Mouse (Mus musculus) heart, embryonic 16.5 days (tissue): ENCODE results near the gene Tmem223. TPM values are rescaled to one million over a fixed set of nuclear protein-coding genes. Genes with fewer than 3 reads are reported as not detected.

Experiments
- ATAC-seq: fragments of 200-750 bp; cut with Nextera tagmentation; replicated peaks from 2 replicates; pipeline ENCODE4 v1.8.0; 2017; ENCODE audit warnings: moderate number of reproducible peaks; ENCODE audit not compliant: insufficient read depth, low FRiP score; ENCODE audit errors: extremely low read depth
- H3K27ac ChIP-seq: fragments of 300-500 bp; sonication (generic); 2 replicates; pipeline ENCODE4 v1.5.1; 2014; ENCODE audit warnings: mild to moderate bottlenecking, low read length, control low read depth, moderate library complexity
- H3K27me3 ChIP-seq: fragments of 300-500 bp; sonication (generic); 2 replicates; pipeline ENCODE4 v1.6.1; 2014; ENCODE audit warnings: low read length, mixed read lengths; ENCODE audit not compliant: control insufficient read depth, insufficient read depth
- H3K36me3 ChIP-seq: fragments of 300-500 bp; sonication (generic); 2 replicates; pipeline ENCODE4 v1.6.1; 2014; ENCODE audit not compliant: control insufficient read depth, insufficient read depth
- H3K4me1 ChIP-seq: fragments of 300-500 bp; sonication (generic); 2 replicates; pipeline ENCODE4 v1.6.1; 2014; ENCODE audit warnings: low read length, mixed read lengths; ENCODE audit not compliant: control insufficient read depth, insufficient read depth
- H3K4me2 ChIP-seq: fragments of 300-500 bp; sonication (generic); 2 replicates; pipeline ENCODE4 v1.6.1; 2014; ENCODE audit warnings: low read depth, mild to moderate bottlenecking, control low read depth, low read length
- H3K4me3 ChIP-seq: fragments of 300-500 bp; sonication (generic); 2 replicates; pipeline ENCODE4 v1.5.1; 2014; ENCODE audit warnings: mild to moderate bottlenecking, control low read depth, low read length
- H3K9ac ChIP-seq: fragments of 300-500 bp; sonication (generic); 2 replicates; pipeline ENCODE4 v1.6.1; 2014; ENCODE audit warnings: low read length, control low read depth
- H3K9me3 ChIP-seq: fragments of 300-500 bp; sonication (generic); replicated peaks from 2 replicates; pipeline ENCODE4 v1.6.1; 2016; ENCODE audit warnings: low read length; ENCODE audit not compliant: control insufficient read depth
- WGBS: fragments of 180-500 bp; shearing (Covaris S2); extraction: QIAGEN DNeasy Blood & Tissue Kit; methylation state at CpG from one replicate; pipeline ENCODE4 v1.1.7; 2014; 5-methylcytosine and 5-hydroxymethylcytosine counted together
- polyA plus RNA-seq: library from polyadenylated mRNA; unstranded; fragments of >200 nt; fragmentation: Nextera tagmentation; extraction: Ambion mirVana; gene quantifications from 2 replicates; pipeline ENCODE4 v1.2.1, GENCODE M21; 2015

Gene Tmem223
- polyA plus RNA-seq, 1 experiment from 2014 or later = 138 TPM

DNA sequence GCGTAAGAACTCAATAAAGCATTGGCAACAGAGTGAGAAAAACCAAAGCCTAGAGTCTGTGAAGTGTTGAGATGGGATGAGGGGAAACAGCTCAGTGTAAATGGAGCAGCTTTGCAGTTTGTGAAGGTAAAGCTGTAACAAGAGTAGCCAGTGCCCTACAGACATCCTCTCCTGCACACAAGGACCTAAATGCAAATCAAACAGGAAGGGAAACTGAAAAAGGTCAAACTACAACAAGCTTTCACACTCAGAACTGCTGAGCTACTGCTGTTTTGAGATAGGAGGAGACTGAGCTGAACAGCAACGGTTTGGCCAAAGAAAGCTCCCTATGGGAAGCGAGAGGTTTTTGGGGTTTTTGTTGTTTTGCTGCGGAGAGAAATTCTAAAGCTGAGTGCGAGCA lies 36.0 kb downstream of the Tmem223 start:
- Histone ChIP-seq H3K27ac (no peak overlapping the region), H3K36me3 (peaks cover 16% of the 10 kb centered on the region), H3K4me2 (no peak overlapping the region), H3K9me3 (no peaks in the 10 kb centered on the region), H3K4me1 (peaks cover 5% of the 10 kb centered on the region), H3K4me3 (no peak overlapping the region), H3K9ac (no peak overlapping the region), H3K27me3 (no peaks in the 10 kb centered on the region)
- ATAC-seq = no peak
- whole genome bisulfite sequencing = 93% methylated on average over 5 of the region's 5 CpGs

DNA sequence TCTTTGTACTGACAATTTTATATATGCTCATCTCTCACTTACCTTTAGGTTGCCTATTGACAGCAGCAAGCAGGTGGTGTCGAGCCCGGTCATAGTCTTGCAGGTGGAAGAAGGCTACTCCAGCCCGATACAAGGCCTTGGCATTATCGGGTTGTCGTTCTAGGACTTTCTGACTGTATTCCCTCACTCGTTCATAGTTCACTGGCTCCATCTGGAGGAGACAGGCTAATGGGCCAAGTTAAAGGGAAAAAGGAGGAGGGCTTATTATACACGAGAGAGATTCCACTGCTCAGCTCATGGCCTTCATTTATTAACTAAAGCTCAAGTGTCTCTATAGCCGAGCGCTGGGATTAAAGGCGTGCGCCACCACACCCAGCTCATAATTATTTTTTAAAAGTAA lies 45.0 kb downstream of the Tmem223 start:
- Histone ChIP-seq H3K36me3 (peaks cover 29% of the 10 kb centered on the region), H3K27ac (no peak overlapping the region), H3K27me3 (no peaks in the 10 kb centered on the region), H3K4me3 (no peak overlapping the region), H3K9ac (no peak overlapping the region), H3K9me3 (no peaks in the 10 kb centered on the region), H3K4me2 (no peak overlapping the region), H3K4me1 (peaks cover 15% of the 10 kb centered on the region)
- no peak for ATAC-seq
- 77% methylated on average over 11 of the region's 11 CpGs for WGBS

DNA sequence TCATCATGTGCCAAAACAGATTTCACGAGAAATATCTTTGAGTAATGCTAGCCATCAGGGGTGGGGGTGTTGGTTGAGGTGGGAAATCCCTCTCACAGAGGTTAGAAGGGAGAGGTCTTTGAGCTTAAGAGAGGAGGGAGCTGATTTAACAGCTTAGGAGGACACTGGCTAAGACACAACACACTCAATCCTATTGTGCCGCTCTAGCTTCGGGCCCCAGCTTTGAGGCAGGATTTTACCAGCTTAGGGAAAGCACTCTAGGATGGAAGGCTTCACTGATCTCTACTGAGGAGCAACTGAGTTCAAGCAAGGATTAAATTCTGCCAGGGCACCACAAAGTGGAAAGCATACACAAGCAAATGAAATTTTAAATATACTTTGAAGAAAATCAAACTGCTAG lies 46.2 kb downstream of the Tmem223 start:
- no peak overlapping the region for H3K4me3 ChIP-seq
- H3K36me3 ChIP-seq = peaks cover 25% of the 10 kb centered on the region

DNA sequence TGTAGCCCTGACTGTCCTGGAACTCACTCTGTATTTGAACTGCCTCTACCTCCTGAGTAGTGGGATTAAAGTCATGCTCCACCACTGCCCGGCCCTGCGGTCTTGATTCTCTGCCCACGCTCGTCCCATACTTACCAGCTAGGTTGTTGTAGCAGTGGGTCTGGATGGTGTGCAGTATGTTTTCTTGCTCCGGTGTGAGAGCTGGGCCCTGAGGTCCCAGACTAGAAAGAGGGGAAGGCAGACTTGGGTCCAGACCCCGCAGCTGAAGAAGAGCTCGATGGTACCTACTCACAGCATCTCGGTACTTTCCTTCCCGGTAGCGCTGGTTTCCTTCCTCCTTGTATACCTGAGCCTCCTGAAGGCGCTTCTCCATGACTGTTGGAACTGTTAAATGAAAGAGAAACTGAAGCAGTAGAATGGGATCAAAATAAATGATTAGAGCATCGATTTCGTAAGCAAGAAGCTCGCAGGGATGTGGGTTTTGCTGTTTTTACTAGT lies 47.6 kb downstream of the Tmem223 start:
- Histone ChIP-seq H3K4me2 (peak overlapping the region; percentile 88), H3K27me3 (no peaks in the 10 kb centered on the region), H3K4me3 (peak overlapping the region; percentile 100), H3K9ac (peak overlapping the region; percentile 81), H3K4me1 (peaks cover 29% of the 10 kb centered on the region), H3K9me3 (no peaks in the 10 kb centered on the region), H3K36me3 (peaks cover 18% of the 10 kb centered on the region), H3K27ac (peak overlapping the region; percentile 100)
- 15% methylated on average over 14 of the region's 14 CpGs for WGBS
- no peak for ATAC-seq

More for the DNA sequence above, 46.2 kb downstream of the Tmem223 start:
- Histone ChIP-seq H3K9me3 (no peaks in the 10 kb centered on the region), H3K4me1 (peaks cover 18% of the 10 kb centered on the region), H3K9ac (peak overlapping the region; percentile 42; the same call in 1 of the 2 replicates), H3K4me2 (no peak overlapping the region), H3K27ac (no peak overlapping the region), H3K27me3 (no peaks in the 10 kb centered on the region)
- ATAC-seq = no peak
- WGBS = 75% methylated on average over 3 of the region's 3 CpGs

DNA sequence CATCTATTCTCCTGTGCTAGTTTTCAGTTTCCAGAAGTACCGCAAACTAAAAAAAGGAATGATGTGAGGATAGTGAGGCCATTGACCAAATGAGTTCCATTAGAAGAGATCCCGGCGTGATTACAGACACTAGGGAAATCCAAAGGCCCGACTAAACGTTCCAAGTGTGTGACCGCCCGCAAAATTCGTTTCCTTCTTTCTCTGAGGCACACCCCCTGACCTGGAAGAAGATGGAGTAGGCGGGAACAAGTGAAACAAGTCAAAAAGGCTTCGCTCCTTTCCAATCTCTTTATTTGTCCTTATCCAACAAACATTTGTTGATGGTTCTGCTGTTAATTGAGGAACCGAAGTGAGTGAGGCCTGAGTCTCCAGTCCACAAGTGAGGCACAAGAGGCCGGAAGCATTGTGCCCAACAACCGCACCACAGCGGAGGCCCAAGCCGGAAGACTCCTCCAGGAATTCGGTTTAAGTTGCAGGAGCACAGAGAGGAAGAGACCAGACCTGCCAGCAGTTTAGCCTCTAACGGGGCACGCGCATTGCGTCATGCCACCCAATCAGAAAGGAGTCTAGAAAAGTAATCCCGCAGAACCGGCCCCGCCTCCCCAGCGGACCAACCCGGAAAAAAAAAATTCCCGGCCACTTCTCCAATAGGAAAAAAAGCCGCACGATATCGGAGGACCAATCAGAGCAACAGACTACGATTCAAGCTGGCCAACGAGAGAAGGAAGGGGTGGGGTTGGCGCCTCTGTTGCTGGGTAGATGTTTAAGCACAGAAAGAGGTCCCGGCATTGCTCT lies 48.2 kb downstream of the Tmem223 start, which contains the start of gene Ttc9c:
Gene Ttc9c (minus strand): TSS at position 533 of the 795 bp plus-strand sequence.
- peak; percentile 89 for ATAC-seq
- peak within 1 kb of the TSS; percentile 100 for H3K4me3 ChIP-seq
- peak within 1 kb of the TSS; percentile 100 for H3K27ac ChIP-seq
- under 1% methylated on average over 33 of the region's 33 CpGs for WGBS
- H3K27me3 ChIP-seq = no peaks in the 10 kb centered on the region
- peaks cover 29% of the 10 kb centered on the region for H3K4me1 ChIP-seq
- peak within 1 kb of the TSS; percentile 98 for H3K9ac ChIP-seq
- no peaks in the 10 kb centered on the region for H3K9me3 ChIP-seq
- H3K36me3 ChIP-seq = peaks cover 24% of the 10 kb centered on the region
- peak within 1 kb of the TSS; percentile 88 for H3K4me2 ChIP-seq

DNA sequence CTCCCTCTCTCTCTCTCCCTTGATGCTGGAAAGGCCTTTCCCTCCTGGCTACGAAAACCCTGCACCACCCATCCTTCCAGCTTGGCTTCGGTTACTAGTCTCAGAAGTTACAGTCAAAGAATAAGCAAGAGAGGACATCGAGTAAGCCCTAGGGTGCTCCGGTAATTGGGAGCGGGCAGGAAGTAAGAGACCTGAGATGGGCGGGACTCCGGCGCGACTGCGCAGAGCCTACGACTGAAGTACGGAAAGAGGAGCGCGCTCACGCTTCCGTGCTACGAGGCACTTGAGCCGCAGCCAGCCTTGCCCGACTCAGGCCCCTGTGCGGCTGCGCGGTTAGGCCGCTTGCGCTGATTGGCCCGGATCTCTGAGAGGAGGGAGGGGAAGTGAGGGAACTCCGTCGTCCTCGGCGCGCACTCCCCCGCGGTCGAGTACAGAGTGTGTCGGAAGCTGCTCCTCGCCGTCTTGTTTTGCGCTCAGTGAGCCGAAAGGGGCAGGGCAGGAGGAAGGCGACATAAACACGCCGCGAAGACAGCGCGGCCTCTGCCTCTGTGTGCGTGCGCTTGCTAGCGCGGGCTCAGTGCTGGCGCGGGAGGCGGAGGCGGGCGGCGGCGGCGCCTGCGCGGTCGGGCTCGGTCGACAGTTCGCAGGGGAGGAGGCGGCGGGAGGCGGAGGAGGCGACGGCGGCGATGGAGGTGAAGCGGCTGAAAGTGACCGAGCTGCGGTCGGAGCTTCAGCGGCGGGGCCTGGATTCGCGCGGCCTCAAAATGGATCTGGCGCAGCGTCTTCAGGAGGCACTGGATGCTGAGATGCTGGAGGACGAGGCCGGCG lies 49.0 kb downstream of the Tmem223 start, which contains the start of gene Hnrnpul2:
Gene Hnrnpul2 (plus strand): TSS at position 415 of the 828 bp plus-strand sequence.
- peak within 1 kb of the TSS; percentile 100 for H3K27ac ChIP-seq
- H3K4me2 ChIP-seq = peak within 1 kb of the TSS; percentile 88
- peak; percentile 94 for ATAC-seq
- under 1% methylated on average over 81 of the region's 83 CpGs for WGBS
- peaks cover 30% of the 10 kb centered on the region for H3K36me3 ChIP-seq
- no peaks in the 10 kb centered on the region for H3K9me3 ChIP-seq
- H3K9ac ChIP-seq = peak within 1 kb of the TSS; percentile 98
- peak within 1 kb of the TSS; percentile 100 for H3K4me3 ChIP-seq
- H3K4me1 ChIP-seq = peaks cover 29% of the 10 kb centered on the region
- H3K27me3 ChIP-seq = no peaks in the 10 kb centered on the region

DNA sequence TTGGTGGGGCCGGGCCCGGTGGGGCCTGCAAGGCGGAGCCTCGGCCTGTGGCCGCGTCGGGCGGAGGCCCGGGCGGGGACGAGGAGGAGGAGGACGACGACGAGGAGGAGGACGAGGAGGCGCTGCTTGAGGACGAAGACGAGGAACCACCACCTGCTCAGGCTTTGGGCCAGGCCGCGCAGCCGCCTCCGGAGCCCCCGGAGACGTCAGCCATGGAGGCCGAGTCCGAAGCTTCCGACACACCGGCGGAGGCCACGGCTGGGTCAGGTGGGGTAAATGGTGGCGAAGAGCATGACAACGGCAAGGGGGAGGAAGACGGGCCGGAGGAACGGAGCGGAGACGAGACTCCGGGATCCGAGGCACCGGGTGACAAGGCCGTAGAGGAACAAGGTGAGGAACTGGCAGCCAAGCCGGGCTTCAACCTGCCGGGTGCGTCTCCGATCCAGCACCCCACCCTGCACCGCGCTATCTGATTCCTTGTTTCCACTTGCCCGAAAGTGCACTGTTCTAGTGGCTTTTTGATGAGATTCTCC lies 49.7 kb downstream of the Tmem223 start:
- H3K4me3 ChIP-seq = peak overlapping the region; percentile 100
- ATAC-seq = peak; percentile 13
- H3K36me3 ChIP-seq = peaks cover 31% of the 10 kb centered on the region
- H3K27me3 ChIP-seq = no peaks in the 10 kb centered on the region
- H3K9ac ChIP-seq = peak overlapping the region; percentile 98
- H3K9me3 ChIP-seq = no peaks in the 10 kb centered on the region
- under 1% methylated on average over 47 of the region's 48 CpGs for WGBS
- H3K4me1 ChIP-seq = peaks cover 29% of the 10 kb centered on the region
- H3K4me2 ChIP-seq = peak overlapping the region; percentile 88
- H3K27ac ChIP-seq = peak overlapping the region; percentile 100

DNA sequence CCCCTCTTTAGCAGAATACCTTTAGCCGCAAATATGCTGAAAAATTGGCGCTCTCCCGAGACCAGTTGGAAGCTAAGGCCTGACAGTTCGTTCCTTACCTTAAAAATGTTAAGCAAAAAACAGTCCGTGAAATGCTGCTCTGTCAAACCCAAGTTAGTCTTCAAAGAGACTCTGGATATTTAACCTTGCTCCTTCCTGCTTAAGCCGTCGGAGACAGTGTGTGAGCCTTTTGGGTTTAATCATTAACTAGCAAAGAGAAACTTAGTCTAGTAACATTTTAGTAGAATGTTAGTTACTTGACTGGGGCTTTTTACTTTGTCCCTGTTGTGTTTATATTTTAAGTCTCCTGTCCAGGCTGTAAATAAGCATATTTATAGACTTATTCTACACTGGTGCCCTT lies 50.4 kb downstream of the Tmem223 start:
- no peaks in the 10 kb centered on the region for H3K9me3 ChIP-seq
- peak overlapping the region; percentile 100 for H3K27ac ChIP-seq
- H3K4me3 ChIP-seq = peak overlapping the region; percentile 100
- WGBS = under 1% methylated on average over 7 of the region's 7 CpGs
- no peak for ATAC-seq
- peak overlapping the region; percentile 98 for H3K9ac ChIP-seq
- peak overlapping the region; percentile 88 for H3K4me2 ChIP-seq
- H3K36me3 ChIP-seq = peaks cover 33% of the 10 kb centered on the region
- H3K4me1 ChIP-seq = peaks cover 29% of the 10 kb centered on the region
- no peaks in the 10 kb centered on the region for H3K27me3 ChIP-seq
